Mouse (Mus musculus): Measurements from ENCODE around the gene Akr1c14.
"Not testable (repeated sequence)": the region's sequence is repeated elsewhere in the genome, so short reads cannot be mapped to it uniquely, and the experiment has no call there.

The Akr1c14 gene

GRCm38 (mm10) chr13:4123146-4123545, 74.3 kb downstream of the Akr1c14 start:
- DNase-seq (ENCODE audit: low spot score) = no peak

DNA sequence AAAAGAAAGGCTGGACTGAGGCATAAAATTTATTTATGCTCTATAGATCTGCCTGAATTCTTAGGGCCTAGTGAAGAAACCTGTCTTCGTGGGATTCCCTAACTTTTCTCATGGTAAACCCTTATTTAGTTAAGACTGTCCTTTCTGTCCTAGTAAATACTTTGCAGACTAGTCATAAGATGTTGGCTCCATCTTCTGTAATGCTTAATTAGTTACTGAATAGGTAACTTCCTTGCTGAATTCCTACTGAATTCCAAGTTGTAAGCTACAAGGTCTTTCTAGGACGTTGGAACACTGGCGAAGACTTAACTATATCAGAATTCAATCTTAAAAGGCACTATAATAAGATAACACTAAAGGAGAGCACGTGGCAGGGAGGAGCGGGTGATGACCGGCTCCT, 75.7 kb downstream of the Akr1c14 start:
- DNase-seq (ENCODE audit: low spot score) = not testable (repeated sequence)

- DNase-seq (ENCODE audit: low spot score) = not testable (repeated sequence)
These were observed 77.0 kb downstream of the Akr1c14 start for GRCm38 (mm10) chr13:4125846-4126245.

DNA sequence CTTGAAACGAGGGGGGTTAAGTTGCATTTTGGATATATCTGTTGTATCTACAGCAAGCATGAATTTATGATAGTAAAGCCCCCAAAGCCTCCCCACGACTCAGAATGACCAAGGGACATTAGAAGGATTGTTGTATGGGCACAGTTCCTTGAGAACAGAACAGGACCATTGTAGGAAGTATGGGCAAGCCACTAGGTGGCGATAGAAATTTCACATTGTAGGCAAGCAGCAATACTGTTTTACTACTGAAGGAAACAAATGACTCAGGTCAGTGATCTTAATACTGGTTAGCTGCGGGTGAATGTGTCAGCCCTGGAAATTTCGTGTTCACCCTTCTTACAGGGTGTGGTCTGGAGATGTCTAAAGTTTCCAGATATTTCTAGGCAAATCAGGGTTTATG, 80.3 kb downstream of the Akr1c14 start:
- DNase-seq (ENCODE audit: low spot score) = no peak

GRCm38 (mm10) chr13:4131317-4131716, 82.5 kb downstream of the Akr1c14 start:
- no peak for DNase-seq (ENCODE audit: low spot score)

GRCm38 (mm10) chr13:4131721-4132120, 82.9 kb downstream of the Akr1c14 start:
- DNase-seq (ENCODE audit: low spot score) = no peak

DNA sequence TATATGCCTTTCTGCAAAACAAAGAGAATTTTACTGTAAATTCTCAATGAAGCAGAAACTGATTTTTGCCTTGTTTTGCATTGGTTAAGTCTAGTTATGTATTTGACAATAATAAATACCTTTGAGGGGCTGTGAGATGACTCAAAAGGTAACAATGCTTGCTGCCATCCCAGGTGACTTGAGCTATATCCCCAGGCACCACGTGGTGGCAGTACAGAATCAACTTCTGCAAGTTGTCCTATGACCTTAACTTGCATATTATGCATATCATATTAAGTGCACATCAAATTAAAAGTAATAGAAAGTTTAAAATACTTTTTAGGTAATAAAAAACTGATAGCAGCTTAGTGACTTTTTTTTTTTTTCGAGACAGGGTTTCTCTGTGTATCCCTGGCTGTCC, 84.3 kb downstream of the Akr1c14 start:
- DNase-seq (ENCODE audit: low spot score) = no peak

Data from urinary bladder, postnatal 10 days (tissue).